In genomic region chr7:45717918-45718297, GRCm38 (mm10) we compare ENCODE assay signal across 7 mouse cellular contexts. TPM values are rescaled to one million over a fixed set of nuclear protein-coding genes. Genes with fewer than 3 reads are reported as not detected.
DNase-seq lines count a peak whose midpoint lies in the region; ATAC-seq lines count a peak whose summit lies in the region.

Gene Sphk2 (minus strand): TSS chr7:45718002.

- under 1% methylated on average over 41 of the region's 41 CpGs for whole genome bisulfite sequencing in intestine, embryonic 16.5 days
- WGBS in midbrain, embryonic 11.5 days, result under 1% methylated on average over 41 of the region's 41 CpGs

- H3K4me1 ChIP-seq in intestine, embryonic 16.5 days (ENCODE audit: control insufficient read depth, insufficient read depth, low read length), result peaks cover 50% of the 10 kb centered on the region
- peaks cover 41% of the 10 kb centered on the region for H3K4me1 ChIP-seq in midbrain, embryonic 11.5 days (ENCODE audit: control insufficient read depth, insufficient read depth, low read length)

- intact Hi-C loops in left cerebral cortex, postnatal 36 days (cut with DNase I), result no loop called here

- peak within 1 kb of the TSS; percentile 85 for H3K4me3 ChIP-seq in intestine, embryonic 16.5 days (ENCODE audit: low read length)
- peak within 1 kb of the TSS; percentile 93 for H3K4me3 ChIP-seq in midbrain, embryonic 11.5 days (ENCODE audit: low read depth, low read length)

- H3K4me2 ChIP-seq in intestine, embryonic 16.5 days (ENCODE audit: low read depth, low read length), result peak within 1 kb of the TSS; percentile 90
- H3K4me2 ChIP-seq in midbrain, embryonic 11.5 days, result peak within 1 kb of the TSS; percentile 72

- peaks cover 16% of the 10 kb centered on the region; the same call in 1 of the 2 replicates for H3K36me3 ChIP-seq in intestine, embryonic 16.5 days (ENCODE audit: control insufficient read depth, insufficient read depth, low read length)
- peaks cover 21% of the 10 kb centered on the region for H3K36me3 ChIP-seq in midbrain, embryonic 11.5 days (ENCODE audit: control insufficient read depth, insufficient read depth, low read length)

- DNase-seq in adrenal gland, adult 2 months, result peak; percentile 97
- peak; percentile 99 for DNase-seq in embryo, embryonic 11.5 days (ENCODE audit: low read depth, low spot score)
- DNase-seq in gastrocnemius, postnatal 4 days (ENCODE audit: low spot score in 2 of 2), result peak; percentile 97 to 99
- DNase-seq in left cerebral cortex, postnatal 36 days (ENCODE audit: low spot score in 2 of 2), result peak; percentile 98 to 100
- peak; percentile 100 for DNase-seq in midbrain, embryonic 11.5 days (ENCODE audit: low spot score, missing footprints)
- peak; percentile 99 for DNase-seq in skeletal muscle tissue, adult 2 months (ENCODE audit: low read depth, low spot score)

- peak within 1 kb of the TSS; percentile 91 for H3K27ac ChIP-seq in intestine, embryonic 16.5 days (ENCODE audit: low read length)
- H3K27ac ChIP-seq in midbrain, embryonic 11.5 days (ENCODE audit: low read depth, low read length), result peak within 1 kb of the TSS; percentile 80

- peak within 1 kb of the TSS; percentile 98 for H3K9ac ChIP-seq in intestine, embryonic 16.5 days (ENCODE audit: low read depth, low read length)
- peak within 1 kb of the TSS; percentile 93 for H3K9ac ChIP-seq in midbrain, embryonic 11.5 days (ENCODE audit: low read length)

- H3K9me3 ChIP-seq in intestine, embryonic 16.5 days (ENCODE audit: control insufficient read depth, low read length), result no peaks in the 10 kb centered on the region
- no peaks in the 10 kb centered on the region for H3K9me3 ChIP-seq in midbrain, embryonic 11.5 days (ENCODE audit: control insufficient read depth, low read length)

- H3K27me3 ChIP-seq in intestine, embryonic 16.5 days (replicated peaks; ENCODE audit: control insufficient read depth, insufficient read depth, low read length), result no peaks in the 10 kb centered on the region
- H3K27me3 ChIP-seq in midbrain, embryonic 11.5 days (ENCODE audit: control insufficient read depth, insufficient read depth, low read length), result no peaks in the 10 kb centered on the region

- ATAC-seq in intestine, embryonic 16.5 days, result peak; percentile 30
- ATAC-seq in midbrain, embryonic 11.5 days (ENCODE audit: low FRiP score), result peak; percentile 78

RNA-seq across cellular contexts. Expression of gene Sphk2, which starts in this region (rescaled TPM):
- 10 to 100 TPM; 38.9 to 39.5 TPM for total RNA-seq in adrenal gland, adult 2 months (2021)
- 90.9 and 92.5 TPM in 2 replicates for polyA plus RNA-seq in adrenal gland, adult 2 months (2012; rRNA removed)
- total RNA-seq in gastrocnemius, postnatal 4 days (2021), result 10 to 100 TPM; 17.4 to 17.9 TPM
- polyA plus RNA-seq in intestine, embryonic 16.5 days (2015; fragmentation: Nextera tagmentation; extraction: Ambion mirVana), result 55.6 and 59.2 TPM in 2 replicates
- total RNA-seq in left cerebral cortex, postnatal 36 days (2021), result 10 to 100 TPM; 29.9 to 30.0 TPM
- polyA plus RNA-seq in midbrain, embryonic 11.5 days (2014; fragmentation: Nextera tagmentation; extraction: Ambion mirVana), result 11.8 and 14.9 TPM in 2 replicates

Comparison
In these comparisons a context has a peak if more than half of its experiments do, and no peak if none do; other contexts are left out.
1. Peak in every context shown above with its lines: DNase-seq, ATAC-seq, H3K4me3 ChIP-seq and H3K27ac ChIP-seq.